Mouse (Mus musculus) embryonic facial prominence, embryonic 15.5 days (tissue): ENCODE measurements around the gene Gpr182. TPM values are rescaled to one million over a fixed set of nuclear protein-coding genes. Genes with fewer than 3 reads are reported as not detected.
"Not testable (repeated sequence)": the region's sequence is repeated elsewhere in the genome, so short reads cannot be mapped to it uniquely, and the experiment has no call there.

Experiments used
- ATAC-seq: fragments of 200-750 bp; cut with Nextera tagmentation; 2 replicates; pipeline ENCODE4 v1.8.0; 2017; ENCODE audit warnings: low read depth, moderate TSS enrichment; ENCODE audit not compliant: insufficient number of reproducible peaks, low FRiP score, low TSS enrichment
- H3K27ac ChIP-seq: fragments of 300-500 bp; sonication (generic); replicated peaks from 2 replicates; pipeline ENCODE4 v1.5.1; 2015; ENCODE audit warnings: mild to moderate bottlenecking, inconsistent platforms
- H3K27me3 ChIP-seq: fragments of 300-500 bp; sonication (generic); 2 replicates; pipeline ENCODE4 v1.6.1; 2015; ENCODE audit warnings: inconsistent platforms
- H3K36me3 ChIP-seq: fragments of 300-500 bp; sonication (generic); 2 replicates; pipeline ENCODE4 v1.6.1; 2015; ENCODE audit warnings: mild to moderate bottlenecking, inconsistent platforms
- H3K4me1 ChIP-seq: fragments of 300-500 bp; sonication (generic); 2 replicates; pipeline ENCODE4 v1.6.1; 2015; ENCODE audit warnings: inconsistent platforms
- H3K4me2 ChIP-seq: fragments of 300-500 bp; sonication (generic); replicated peaks from 2 replicates; pipeline ENCODE4 v1.6.1; 2015; ENCODE audit warnings: mild to moderate bottlenecking, inconsistent platforms
- H3K4me3 ChIP-seq: fragments of 300-500 bp; sonication (generic); replicated peaks from 2 replicates; pipeline ENCODE4 v1.5.1; 2015; ENCODE audit warnings: mild to moderate bottlenecking, inconsistent platforms
- H3K9ac ChIP-seq: fragments of 300-500 bp; sonication (generic); 2 replicates; pipeline ENCODE4 v1.6.1; 2015; ENCODE audit warnings: inconsistent platforms
- H3K9me3 ChIP-seq: fragments of 300-500 bp; sonication (generic); replicated peaks from 2 replicates; pipeline ENCODE4 v1.6.1; 2016; ENCODE audit warnings: inconsistent platforms
- WGBS: fragments of 180-500 bp; shearing (Covaris S2); methylation state at CpG from one replicate; pipeline ENCODE4 v1.1.7; 2015; 5-methylcytosine and 5-hydroxymethylcytosine counted together
- polyA plus RNA-seq: library from polyadenylated mRNA; unstranded; fragments of >200 nt; fragmentation: Nextera tagmentation; extraction: Ambion mirVana; gene quantifications from 2 replicates; pipeline ENCODE4 v1.2.1, GENCODE M21; 2015

The Gpr182 gene
- 1.5 and 2.0 TPM in 2 replicates for polyA plus RNA-seq

DNA sequence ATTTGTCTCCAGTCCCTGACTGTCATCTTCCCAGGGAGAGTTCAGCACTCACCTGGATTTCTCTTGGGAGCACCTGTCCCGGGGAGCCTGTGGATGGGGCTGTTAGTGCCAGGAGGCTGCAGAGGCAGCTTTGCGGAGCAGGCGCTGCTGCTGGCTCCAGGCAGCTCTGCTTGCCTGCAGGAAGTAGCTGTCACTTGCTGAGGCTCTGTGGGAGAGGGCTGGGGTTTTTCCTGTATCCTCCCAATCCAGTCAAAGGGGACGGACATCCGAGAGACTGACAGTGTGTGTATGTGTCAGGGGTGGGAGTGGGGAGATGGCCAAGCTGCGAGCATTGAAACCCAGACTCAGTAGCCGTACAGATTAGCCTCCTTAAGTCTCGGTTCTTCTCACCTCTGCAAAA, at the start of gene Gpr182:
Gene Gpr182, minus strand, starts transcription at position 185 of the 400 bp plus-strand sequence.
- peaks cover 13% of the 10 kb centered on the region for H3K36me3 ChIP-seq
- no peak within 1 kb of the TSS for H3K27ac ChIP-seq
- no peaks in the 10 kb centered on the region for H3K27me3 ChIP-seq
- no peaks in the 10 kb centered on the region for H3K9me3 ChIP-seq
- no peak within 1 kb of the TSS for H3K4me2 ChIP-seq
- no peak within 1 kb of the TSS for H3K9ac ChIP-seq
- H3K4me3 ChIP-seq, result no peak within 1 kb of the TSS
- no peak for ATAC-seq
- H3K4me1 ChIP-seq, result peaks cover 9% of the 10 kb centered on the region
- 50% methylated on average over 8 of the region's 8 CpGs for WGBS

DNA sequence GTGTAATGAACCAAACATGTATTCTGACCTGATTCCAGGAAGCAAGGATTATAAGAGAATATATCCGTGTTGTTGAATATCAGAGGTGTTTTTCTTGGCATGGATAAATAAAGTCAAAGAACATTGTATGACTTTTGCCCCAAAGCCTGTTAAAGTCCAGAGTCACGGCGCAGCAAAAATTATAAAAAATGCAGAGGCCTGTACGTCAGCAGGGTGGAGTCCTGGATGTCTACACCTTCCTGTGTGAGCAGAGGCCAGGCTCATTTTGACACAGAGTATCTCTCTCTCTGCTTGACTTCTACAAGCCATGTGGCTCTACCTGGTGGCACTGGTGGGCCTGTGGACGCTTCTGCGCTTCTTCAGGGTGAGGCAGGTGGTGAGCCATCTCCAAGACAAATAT, 49.4 kb upstream of the Gpr182 start, which contains the start of gene Rdh16:
Gene Rdh16, plus strand, starts transcription at position 262 of the 400 bp plus-strand sequence.
- Histone ChIP-seq H3K27me3 (no peaks in the 10 kb centered on the region), H3K36me3 (no peaks in the 10 kb centered on the region), H3K9me3 (no peaks in the 10 kb centered on the region), H3K4me3 (no peak within 1 kb of the TSS), H3K4me1 (no peaks in the 10 kb centered on the region), H3K27ac (no peak within 1 kb of the TSS), H3K9ac (no peak within 1 kb of the TSS), H3K4me2 (no peak within 1 kb of the TSS)
- 76% methylated on average over 6 of the region's 6 CpGs for WGBS
- ATAC-seq, result no peak

- Histone ChIP-seq H3K4me3 (no peak overlapping the region), H3K4me2 (no peak overlapping the region), H3K9me3 (no peaks in the 10 kb centered on the region), H3K27me3 (no peaks in the 10 kb centered on the region), H3K4me1 (no peaks in the 10 kb centered on the region), H3K36me3 (no peaks in the 10 kb centered on the region), H3K9ac (no peak overlapping the region), H3K27ac (no peak overlapping the region)
- no peak for ATAC-seq
- 63% methylated on average over 1 of the region's 1 CpGs for WGBS
Measured at GRCm38 (mm10) chr10:127799295-127799694, 47.8 kb upstream of the Gpr182 start.

DNA sequence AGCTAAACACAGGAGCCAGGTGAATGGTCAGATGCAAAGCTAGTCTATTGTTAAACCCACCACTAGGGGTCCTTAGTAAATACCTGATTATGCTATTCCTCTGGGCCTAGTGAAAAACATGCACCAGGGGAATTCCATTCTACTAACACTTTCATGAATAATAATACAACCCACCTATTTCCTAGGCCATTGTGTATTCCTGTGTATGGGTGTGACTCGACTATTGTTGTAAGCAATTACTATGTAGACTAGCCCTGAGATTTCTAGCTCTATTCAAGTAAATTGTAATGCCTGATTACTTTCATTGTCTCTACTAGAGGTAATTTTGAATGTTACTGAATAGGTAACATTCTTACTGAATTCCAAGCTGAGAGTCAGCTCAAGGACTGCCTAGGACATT, 33.9 kb upstream of the Gpr182 start:
- ATAC-seq, H3K9ac ChIP-seq, H3K27ac ChIP-seq, H3K27me3 ChIP-seq, H3K4me1 ChIP-seq, H3K36me3 ChIP-seq, H3K4me2 ChIP-seq, H3K9me3 ChIP-seq, H3K4me3 ChIP-seq: not testable (repeated sequence)
- whole genome bisulfite sequencing, result 84% methylated on average over 1 of the region's 1 CpGs

GRCm38 (mm10) chr10:127782321-127782720, 30.8 kb upstream of the Gpr182 start:
- not testable (repeated sequence) for H3K36me3 ChIP-seq, H3K4me3 ChIP-seq, H3K4me1 ChIP-seq, H3K9ac ChIP-seq, H3K9me3 ChIP-seq, H3K27me3 ChIP-seq, ATAC-seq, H3K4me2 ChIP-seq, H3K27ac ChIP-seq
- WGBS, result 94% methylated on average over 17 of the region's 17 CpGs

DNA sequence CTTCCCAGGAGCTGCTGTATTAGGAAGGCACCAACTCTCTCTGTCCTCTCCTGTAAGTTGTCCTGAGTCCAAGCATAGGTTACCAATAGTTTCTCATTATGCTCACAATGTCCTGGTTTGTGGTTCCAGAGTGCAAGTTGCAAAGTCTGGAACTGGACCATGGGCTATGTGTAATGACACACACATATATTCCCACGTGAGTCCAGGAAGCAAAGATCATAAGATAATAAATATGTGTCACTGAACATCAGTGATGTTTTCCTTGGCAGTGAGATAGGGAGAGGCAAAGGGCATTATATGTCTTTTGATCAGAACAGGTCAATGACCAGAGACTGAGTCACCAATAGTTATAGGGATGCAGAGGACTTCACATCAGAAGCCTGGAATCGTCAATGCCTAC, 24.5 kb upstream of the Gpr182 start, which contains the start of gene Rdh9:
Gene Rdh9, plus strand, starts transcription at position 376 of the 400 bp plus-strand sequence.
- 86% methylated on average over 2 of the region's 2 CpGs for WGBS
- Histone ChIP-seq H3K27me3 (no peaks in the 10 kb centered on the region), H3K4me1 (no peaks in the 10 kb centered on the region), H3K9ac (no peak within 1 kb of the TSS), H3K4me3 (no peak within 1 kb of the TSS), H3K27ac (no peak within 1 kb of the TSS), H3K4me2 (no peak within 1 kb of the TSS), H3K36me3 (no peaks in the 10 kb centered on the region), H3K9me3 (no peaks in the 10 kb centered on the region)
- no peak for ATAC-seq

DNA sequence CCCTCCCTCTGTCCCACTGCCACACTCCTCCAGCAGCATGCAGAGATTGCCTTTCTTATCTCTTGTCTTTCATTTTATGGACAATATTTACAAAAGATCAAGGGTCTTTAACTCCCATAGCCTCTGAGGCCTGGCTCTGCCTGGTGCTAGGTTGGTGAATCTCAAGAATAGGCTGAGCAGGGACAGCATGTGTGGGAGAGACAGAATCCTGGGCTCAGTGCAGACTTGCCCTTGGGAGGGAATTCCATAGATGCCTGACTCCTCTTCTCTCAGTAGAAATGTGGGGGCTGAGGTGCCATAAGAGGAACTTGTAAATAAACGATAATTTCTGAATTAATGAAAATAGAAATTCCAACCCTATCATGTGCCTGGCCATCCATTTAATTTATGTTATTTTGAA, 15.0 kb upstream of the Gpr182 start:
- H3K4me2 ChIP-seq, result no peak overlapping the region
- no peaks in the 10 kb centered on the region for H3K9me3 ChIP-seq
- no peak overlapping the region for H3K27ac ChIP-seq
- no peak overlapping the region for H3K9ac ChIP-seq
- 68% methylated on average over 1 of the region's 1 CpGs for WGBS
- H3K4me1 ChIP-seq, result no peaks in the 10 kb centered on the region
- no peaks in the 10 kb centered on the region for H3K27me3 ChIP-seq
- H3K36me3 ChIP-seq, result no peaks in the 10 kb centered on the region
- ATAC-seq, result no peak
- H3K4me3 ChIP-seq, result no peak overlapping the region

DNA sequence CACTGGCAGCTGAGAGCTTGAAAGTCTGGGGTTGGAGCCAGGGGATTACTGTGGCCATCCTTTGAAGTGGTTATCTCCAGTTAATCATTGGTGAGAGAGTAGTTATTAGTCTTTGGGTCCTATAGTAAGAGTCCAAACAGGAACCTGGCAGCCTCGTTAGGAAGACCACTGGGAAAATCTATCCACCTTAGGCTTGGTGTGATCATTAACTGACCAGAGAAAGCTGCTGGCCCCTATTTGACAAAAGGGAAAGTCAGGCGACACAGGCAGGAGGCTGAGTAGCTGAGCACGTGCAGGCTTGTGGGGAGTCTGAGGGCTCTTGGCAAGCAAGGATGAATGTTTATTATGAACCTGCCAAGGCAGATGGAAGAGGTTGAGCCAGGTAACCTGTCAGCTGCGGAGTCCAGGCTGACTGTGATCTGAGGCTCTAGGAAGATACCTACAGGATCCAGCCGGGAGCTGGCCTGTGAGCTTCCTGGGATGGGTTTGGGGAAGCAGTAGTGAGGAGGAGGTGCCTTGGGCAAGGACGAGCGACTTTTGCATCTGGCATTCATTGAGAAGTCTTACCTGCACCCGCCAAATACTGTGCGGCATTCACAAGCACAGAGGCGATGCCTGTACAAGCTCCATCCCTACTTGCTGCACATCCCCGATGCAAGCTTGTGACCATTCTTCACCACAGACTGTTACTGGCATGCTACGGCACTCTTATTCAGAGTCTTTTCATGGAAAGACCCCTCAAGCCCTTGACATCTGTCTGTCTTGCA, 12.6 kb upstream of the Gpr182 start:
- no peaks in the 10 kb centered on the region for H3K36me3 ChIP-seq
- H3K9ac ChIP-seq, result no peak overlapping the region
- no peaks in the 10 kb centered on the region for H3K9me3 ChIP-seq
- H3K4me1 ChIP-seq, result no peaks in the 10 kb centered on the region
- H3K4me2 ChIP-seq, result no peak overlapping the region
- 46% methylated on average over 12 of the region's 12 CpGs for WGBS
- H3K4me3 ChIP-seq, result no peak overlapping the region
- H3K27me3 ChIP-seq, result no peaks in the 10 kb centered on the region
- no peak for ATAC-seq
- H3K27ac ChIP-seq, result no peak overlapping the region

DNA sequence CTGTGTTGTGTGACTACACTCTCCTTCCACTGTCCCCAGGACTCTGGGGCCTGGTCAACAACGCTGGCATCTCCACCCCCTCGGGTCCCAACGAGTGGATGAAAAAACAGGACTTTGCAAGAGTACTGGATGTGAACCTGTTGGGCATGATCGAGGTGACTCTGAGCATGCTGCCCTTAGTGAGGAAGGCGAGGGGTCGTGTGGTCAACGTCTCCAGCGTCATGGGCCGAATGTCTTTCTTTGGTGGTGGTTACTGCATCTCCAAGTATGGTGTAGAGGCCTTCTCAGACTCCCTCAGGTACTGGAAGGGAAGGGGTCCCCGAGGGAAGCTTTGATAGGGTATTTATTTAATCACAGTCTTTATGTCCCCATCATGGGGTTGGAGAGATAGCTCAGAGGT, 11.4 kb upstream of the Gpr182 start:
- not testable (repeated sequence) for H3K4me3 ChIP-seq, ATAC-seq, H3K4me2 ChIP-seq, H3K27ac ChIP-seq, H3K27me3 ChIP-seq, H3K4me1 ChIP-seq, H3K36me3 ChIP-seq, H3K9me3 ChIP-seq, H3K9ac ChIP-seq
- 81% methylated on average over 10 of the region's 10 CpGs for WGBS

DNA sequence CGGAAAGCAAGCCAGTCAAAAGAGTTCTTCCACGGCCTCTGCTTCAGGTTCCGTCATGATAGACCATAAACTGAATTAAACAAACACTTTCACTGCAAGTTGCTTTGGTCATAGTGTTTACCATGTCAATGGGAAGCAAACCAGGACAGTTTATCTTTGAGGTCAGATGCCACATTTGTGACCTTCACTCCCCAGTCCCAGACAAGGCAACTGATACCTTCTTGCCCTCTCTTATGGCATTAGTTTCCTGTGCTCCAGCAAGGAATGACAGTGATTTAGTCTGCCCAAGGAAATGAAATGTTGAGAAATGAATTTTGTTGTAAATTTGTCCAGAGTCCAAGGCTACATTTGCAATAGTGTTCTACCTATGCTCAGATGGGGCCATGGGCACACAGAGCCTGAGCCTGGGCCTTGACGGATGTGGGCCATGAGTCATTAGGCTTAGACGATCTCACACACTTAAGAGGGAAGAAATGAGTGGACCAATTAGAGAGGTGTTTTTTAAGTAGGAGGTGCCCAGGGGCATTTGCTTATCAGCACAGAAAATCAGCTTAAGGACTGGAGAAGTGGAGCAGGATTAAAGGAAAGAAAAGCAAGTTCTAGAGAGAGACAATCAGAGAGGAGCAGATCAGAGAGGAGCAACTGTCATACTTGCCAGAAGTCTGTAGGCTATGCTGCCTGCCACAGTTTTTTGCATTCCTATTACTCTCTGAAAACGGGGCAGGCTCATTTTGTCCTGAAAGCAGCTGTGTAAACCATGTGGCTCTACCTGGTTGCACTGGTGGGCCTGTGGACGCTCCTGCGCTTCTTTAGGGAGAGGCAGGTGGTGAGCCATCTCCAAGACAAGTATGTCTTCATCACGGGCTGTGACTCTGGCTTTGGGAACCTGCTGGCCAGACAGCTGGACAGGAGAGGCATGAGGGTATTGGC, 7.9 kb upstream of the Gpr182 start, which contains the start of the genes Rdh1 and Rdh16f1:
Gene Rdh1, plus strand, starts transcription at position 541 of the 930 bp plus-strand sequence.
Gene Rdh16f1, plus strand, starts transcription at position 607 of the 930 bp plus-strand sequence.
- Histone ChIP-seq H3K27me3 (no peaks in the 10 kb centered on the region), H3K36me3 (no peaks in the 10 kb centered on the region), H3K9me3 (no peaks in the 10 kb centered on the region), H3K4me1 (no peaks in the 10 kb centered on the region), H3K27ac (no peak within 1 kb of the TSS), H3K4me2 (no peak within 1 kb of the TSS), H3K4me3 (no peak within 1 kb of the TSS), H3K9ac (no peak within 1 kb of the TSS)
- WGBS, result 65% methylated on average over 9 of the region's 9 CpGs
- no peak for ATAC-seq

- H3K36me3 ChIP-seq, result no peaks in the 10 kb centered on the region
- no peaks in the 10 kb centered on the region for H3K9me3 ChIP-seq
- H3K4me1 ChIP-seq, result no peaks in the 10 kb centered on the region
- 41% methylated on average over 18 of the region's 18 CpGs for WGBS
- ATAC-seq, result no peak
- H3K27me3 ChIP-seq, result no peaks in the 10 kb centered on the region
- no peak overlapping the region for H3K9ac ChIP-seq
- peak overlapping the region; percentile 35 for H3K4me2 ChIP-seq
- H3K27ac ChIP-seq, result no peak overlapping the region
- peak overlapping the region; percentile 11; the same call in 1 of the 2 replicates for H3K4me3 ChIP-seq
Measured at GRCm38 (mm10) chr10:127755770-127756468, 4.4 kb upstream of the Gpr182 start.
